ENCODE assay signal across 8 mouse cellular contexts in genomic region chr7:99510087-99510501, GRCm38 (mm10). TPM values are rescaled to one million over a fixed set of nuclear protein-coding genes. Genes with fewer than 3 reads are reported as not detected.
DNase-seq lines count a peak whose midpoint lies in the region; ATAC-seq and TF ChIP-seq lines count a peak whose summit lies in the region.
"Had no signal": no experiment of that assay in that cellular context is flagged by ENCODE, and none has a peak within 500 bp of the region (broad histone marks: within the 10 kb centered on the region; RNA-seq: fewer than 3 reads in every experiment).

No protein-coding gene starts in this region.

- 9% methylated on average over 8 of the region's 8 CpGs for WGBS in embryonic facial prominence, embryonic 15.5 days
- WGBS in heart, embryonic 11.5 days (ENCODE audit: insufficient replicate concordance), result 13% methylated on average over 8 of the region's 8 CpGs

- H3K4me3 ChIP-seq in bone marrow macrophage, adult 2 months (ENCODE audit: insufficient read depth, low read length), result no peak overlapping the region
- H3K4me3 ChIP-seq in embryonic facial prominence, embryonic 15.5 days (replicated peaks), result no peak overlapping the region
- H3K4me3 ChIP-seq in heart, embryonic 11.5 days (ENCODE audit: low read depth, low read length), result no peak overlapping the region
- H3K4me3 ChIP-seq in layer of hippocampus, adult 2 months, result peak overlapping the region; percentile 35; the same call in 1 of the 2 replicates
- H3K4me3 ChIP-seq: liver, embryonic 15.5 days had no signal

- no peak for TF ChIP-seq CTCF in bone marrow macrophage, adult 2 months (IDR thresholded peaks at IDR 0.05; ENCODE audit: low read depth, low read length)
- TF ChIP-seq CTCF in layer of hippocampus, adult 2 months (conservative IDR thresholded peaks at IDR 0.05), result no peak

- no peak overlapping the region for H3K4me2 ChIP-seq in embryonic facial prominence, embryonic 15.5 days (replicated peaks)
- H3K4me2 ChIP-seq in heart, embryonic 11.5 days, result peak overlapping the region; percentile 39
- H3K4me2 ChIP-seq: liver, embryonic 15.5 days had no signal

- no peaks in the 10 kb centered on the region for H3K9me3 ChIP-seq in embryonic facial prominence, embryonic 15.5 days (replicated peaks)
- no peaks in the 10 kb centered on the region for H3K9me3 ChIP-seq in heart, embryonic 11.5 days (replicated peaks; ENCODE audit: control insufficient read depth, low read length)
- H3K9me3 ChIP-seq: liver, embryonic 15.5 days had no signal

- peaks cover 26% of the 10 kb centered on the region for H3K4me1 ChIP-seq in bone marrow macrophage, adult 2 months (ENCODE audit: control insufficient read depth, insufficient read depth, low read length)
- H3K4me1 ChIP-seq in embryonic facial prominence, embryonic 15.5 days, result peaks cover 8% of the 10 kb centered on the region
- no peaks in the 10 kb centered on the region; the same call in 1 of the 2 replicates for H3K4me1 ChIP-seq in heart, embryonic 11.5 days (ENCODE audit: control insufficient read depth, insufficient read depth, low read length)

- DNase-seq in layer of hippocampus, adult 2 months (ENCODE audit: low spot score in 2 of 2), result peak; percentile 62 to 73
- DNase-seq in lung, postnatal 14 days, result peak; percentile 51
- peak; percentile 66 for DNase-seq in retina, postnatal 1 day

- peak; percentile 43; the same call in 1 of the 2 replicates for ATAC-seq in embryonic facial prominence, embryonic 15.5 days (ENCODE audit: insufficient number of reproducible peaks, low FRiP score, low TSS enrichment, low read depth)
- ATAC-seq in heart, embryonic 11.5 days (replicated peaks; ENCODE audit: insufficient number of reproducible peaks, low FRiP score, low TSS enrichment), result no peak
- no peak for ATAC-seq in inflammation-experienced regulatory T-cells, adult 6 months

- no peak for TF ChIP-seq POLR2A in bone marrow macrophage, adult 2 months (IDR thresholded peaks at IDR 0.05; ENCODE audit: borderline replicate concordance, low read depth, low read length)

- no peak overlapping the region for H3K9ac ChIP-seq in embryonic facial prominence, embryonic 15.5 days
- H3K9ac ChIP-seq in heart, embryonic 11.5 days (ENCODE audit: low read depth, low read length), result 0 out of 2 replicates have a peak overlapping the region, but pooled peaks have one; percentile 2
- H3K9ac ChIP-seq: liver, embryonic 15.5 days had no signal

- H3K27ac ChIP-seq in bone marrow macrophage, adult 2 months (ENCODE audit: insufficient read depth, low read depth, low read length), result peak overlapping the region; percentile 21
- H3K27ac ChIP-seq in embryonic facial prominence, embryonic 15.5 days (replicated peaks), result no peak overlapping the region
- H3K27ac ChIP-seq in heart, embryonic 11.5 days (ENCODE audit: low read depth, low read length), result no peak overlapping the region
- H3K27ac ChIP-seq in layer of hippocampus, adult 2 months, result peak overlapping the region; percentile 91
- H3K27ac ChIP-seq: liver, embryonic 15.5 days had no signal

- H3K36me3 ChIP-seq in embryonic facial prominence, embryonic 15.5 days, result no peaks in the 10 kb centered on the region
- no peaks in the 10 kb centered on the region for H3K36me3 ChIP-seq in heart, embryonic 11.5 days (ENCODE audit: control insufficient read depth, insufficient read depth, low read length)
- H3K36me3 ChIP-seq: liver, embryonic 15.5 days had no signal

- no peaks in the 10 kb centered on the region for H3K27me3 ChIP-seq in embryonic facial prominence, embryonic 15.5 days
- H3K27me3 ChIP-seq in heart, embryonic 11.5 days (ENCODE audit: control insufficient read depth, insufficient read depth, low read length), result no peaks in the 10 kb centered on the region
- H3K27me3 ChIP-seq: liver, embryonic 15.5 days had no signal

RNA-seq across cellular contexts. Expression of gene Arrb1, which starts 25.2 kb away (rescaled TPM):
- 127 and 135 TPM in 2 replicates for polyA plus RNA-seq in bone marrow macrophage, adult 2 months (2012; ENCODE audit: insufficient read depth, insufficient read length, missing spikeins)
- 5.5 and 7.2 TPM in 2 replicates for polyA plus RNA-seq in embryonic facial prominence, embryonic 15.5 days (2015; fragmentation: Nextera tagmentation; extraction: Ambion mirVana)
- 4.9 and 5.3 TPM in 2 replicates for polyA plus RNA-seq in heart, embryonic 11.5 days (2014; fragmentation: Nextera tagmentation; extraction: Ambion mirVana)
- 100 to 1,000 TPM; 143 to 148 TPM for total RNA-seq in layer of hippocampus, adult 2 months (2021)
- 10 to 100 TPM in 2 of 3 experiments, 1 to 10 TPM in 1; 6.1 to 11.1 (median 10.6) TPM for polyA plus RNA-seq in inflammation-experienced regulatory T-cells, adult 6 months (2017; shearing (Covaris generic))

RNA-seq across cellular contexts. Expression of gene Rps3, which starts 26.6 kb away (rescaled TPM):
- 1,023 and 1,161 TPM in 2 replicates for polyA plus RNA-seq in bone marrow macrophage, adult 2 months (2012; ENCODE audit: insufficient read depth, insufficient read length, missing spikeins)
- 746 and 790 TPM in 2 replicates for polyA plus RNA-seq in embryonic facial prominence, embryonic 15.5 days (2015; fragmentation: Nextera tagmentation; extraction: Ambion mirVana)
- polyA plus RNA-seq in heart, embryonic 11.5 days (2014; fragmentation: Nextera tagmentation; extraction: Ambion mirVana), result 591 and 608 TPM in 2 replicates
- 100 to 1,000 TPM; 278 to 289 TPM for total RNA-seq in layer of hippocampus, adult 2 months (2021)
- polyA plus RNA-seq in inflammation-experienced regulatory T-cells, adult 6 months (2017; shearing (Covaris generic)), result 1,000 to 10,000 TPM; 2,539 to 3,992 (median 2,708) TPM

RNA-seq across cellular contexts. Expression of gene Klhl35, which starts 44.3 kb away (rescaled TPM):
- 0.63 TPM in 1 of 2 replicates, not detected in the other for polyA plus RNA-seq in bone marrow macrophage, adult 2 months (2012; ENCODE audit: insufficient read depth, insufficient read length, missing spikeins)
- 0.96 and 1.4 TPM in 2 replicates for polyA plus RNA-seq in embryonic facial prominence, embryonic 15.5 days (2015; fragmentation: Nextera tagmentation; extraction: Ambion mirVana)
- polyA plus RNA-seq in heart, embryonic 11.5 days (2014; fragmentation: Nextera tagmentation; extraction: Ambion mirVana), result 0.77 and 1.0 TPM in 2 replicates
- 1 to 10 TPM; 2.0 to 2.8 TPM for total RNA-seq in layer of hippocampus, adult 2 months (2021)
- under 1 TPM in 1 of 3 experiments, not detected in 2; 0.52 TPM for polyA plus RNA-seq in inflammation-experienced regulatory T-cells, adult 6 months (2017; shearing (Covaris generic))

Comparison
In these comparisons a context has a peak if more than half of its experiments do, and no peak if none do; other contexts are left out.
1. H3K27ac ChIP-seq: peak in bone marrow macrophage, adult 2 months (single experiment) and layer of hippocampus, adult 2 months (single experiment); none in embryonic facial prominence, embryonic 15.5 days (single experiment) and heart, embryonic 11.5 days (single experiment).
2. RNA of gene Arrb1, which starts 25.2 kb away (polyA plus RNA-seq): 127 to 135 TPM in bone marrow macrophage, adult 2 months; 6.1 to 11.1 TPM in inflammation-experienced regulatory T-cells, adult 6 months, 5.5 to 7.2 TPM in embryonic facial prominence, embryonic 15.5 days and 4.9 to 5.3 TPM in heart, embryonic 11.5 days; every median in the first group is over 10 times any median in the second.
3. Peak in every context shown above with its lines, with median percentiles within 50 percentile points of each other: DNase-seq.